11 mouse cellular contexts compared by ENCODE assay signal in genomic region chr8:108764403-108765194, GRCm38 (mm10).
DNase-seq lines count a peak whose midpoint lies in the region; ATAC-seq and TF ChIP-seq lines count a peak whose summit lies in the region.
"Had no signal": no experiment of that assay in that cellular context is flagged by ENCODE, and none has a peak within 500 bp of the region (broad histone marks: within the 10 kb centered on the region; RNA-seq: fewer than 3 reads in every experiment).

No protein-coding gene starts in this region.

- H3K4me1 ChIP-seq in hindbrain, embryonic 10.5 days (replicated peaks), result peaks cover 86% of the 10 kb centered on the region
- peaks cover 76% of the 10 kb centered on the region for H3K4me1 ChIP-seq in hindbrain, embryonic 13.5 days (replicated peaks)
- H3K4me1 ChIP-seq in embryonic facial prominence, embryonic 10.5 days, result peaks cover 90% of the 10 kb centered on the region
- H3K4me1 ChIP-seq in limb, embryonic 14.5 days (ENCODE audit: control insufficient read depth, insufficient read depth, low read length), result peaks cover 43% of the 10 kb centered on the region

- H3K27ac ChIP-seq in hindbrain, embryonic 10.5 days, result peak overlapping the region; percentile 40; the same call in 1 of the 2 replicates
- H3K27ac ChIP-seq in hindbrain, embryonic 13.5 days, result no peak overlapping the region
- peak overlapping the region; percentile 2; the same call in 1 of the 2 replicates for H3K27ac ChIP-seq in embryonic facial prominence, embryonic 10.5 days (replicated peaks)
- H3K27ac ChIP-seq in limb, embryonic 14.5 days (replicated peaks; ENCODE audit: low read depth, low read length), result 0 out of 2 replicates have a peak overlapping the region, but pooled peaks have one; percentile 4

- no peak for ATAC-seq in hindbrain, embryonic 13.5 days (ENCODE audit: low FRiP score)
- ATAC-seq in limb, embryonic 14.5 days (ENCODE audit: low FRiP score, low read depth), result no peak
- no peak for ATAC-seq in erythroblast, adult 5-6 weeks (replicated peaks; ENCODE audit: low FRiP score, poor library complexity, severe bottlenecking)

- WGBS in hindbrain, embryonic 10.5 days, result 82% methylated on average over 19 of the region's 19 CpGs
- WGBS in hindbrain, embryonic 13.5 days, result 81% methylated on average over 19 of the region's 19 CpGs
- WGBS in embryonic facial prominence, embryonic 10.5 days, result 61% methylated on average over 19 of the region's 19 CpGs
- WGBS in limb, embryonic 14.5 days, result 38% methylated on average over 19 of the region's 19 CpGs

- no peaks in the 10 kb centered on the region for H3K36me3 ChIP-seq in hindbrain, embryonic 10.5 days
- H3K36me3 ChIP-seq in hindbrain, embryonic 13.5 days, result no peaks in the 10 kb centered on the region
- H3K36me3 ChIP-seq in embryonic facial prominence, embryonic 10.5 days (replicated peaks), result no peaks in the 10 kb centered on the region
- H3K36me3 ChIP-seq in limb, embryonic 14.5 days (ENCODE audit: control insufficient read depth, insufficient read depth, low read length), result no peaks in the 10 kb centered on the region

- no peak for TF ChIP-seq POLR2A in limb, embryonic 14.5 days (IDR thresholded peaks at IDR 0.05; ENCODE audit: borderline replicate concordance, extremely low read depth, insufficient read depth, insufficient read length)

- no peak overlapping the region for H3K4me3 ChIP-seq in hindbrain, embryonic 10.5 days
- H3K4me3 ChIP-seq in hindbrain, embryonic 13.5 days, result no peak overlapping the region
- H3K4me3 ChIP-seq in embryonic facial prominence, embryonic 10.5 days, result no peak overlapping the region
- H3K4me3 ChIP-seq in limb, embryonic 14.5 days (replicated peaks; ENCODE audit: low read length), result no peak overlapping the region

- H3K9ac ChIP-seq in hindbrain, embryonic 13.5 days, result no peak overlapping the region; the same call in 1 of the 2 replicates
- no peak overlapping the region for H3K9ac ChIP-seq in limb, embryonic 14.5 days (ENCODE audit: low read depth, low read length, severe bottlenecking)

- no peaks in the 10 kb centered on the region for H3K27me3 ChIP-seq in hindbrain, embryonic 10.5 days (ENCODE audit: insufficient read depth, poor library complexity, severe bottlenecking)
- H3K27me3 ChIP-seq in hindbrain, embryonic 13.5 days, result 0 out of 2 replicates have a peak, but pooled peaks cover 3% of the 10 kb centered on the region
- H3K27me3 ChIP-seq in embryonic facial prominence, embryonic 10.5 days (replicated peaks; ENCODE audit: low read depth, poor library complexity, severe bottlenecking), result no peaks in the 10 kb centered on the region
- no peaks in the 10 kb centered on the region for H3K27me3 ChIP-seq in limb, embryonic 14.5 days (ENCODE audit: control insufficient read depth, insufficient read depth, low read length)

- H3K9me3 ChIP-seq in hindbrain, embryonic 10.5 days, result no peaks in the 10 kb centered on the region
- H3K9me3 ChIP-seq in hindbrain, embryonic 13.5 days, result no peaks in the 10 kb centered on the region
- H3K9me3 ChIP-seq in embryonic facial prominence, embryonic 10.5 days, result no peaks in the 10 kb centered on the region
- no peaks in the 10 kb centered on the region for H3K9me3 ChIP-seq in limb, embryonic 14.5 days (ENCODE audit: control insufficient read depth, low read length)

- DNase-seq in hindbrain, embryonic 10.5 days (ENCODE audit: low spot score), result no peak
- DNase-seq in 416B (ENCODE audit: low read depth), result peak; percentile 67
- DNase-seq in embryonic facial prominence, embryonic 10.5 days (ENCODE audit: low spot score), result no peak
- no peak for DNase-seq in limb, embryonic 14.5 days (ENCODE audit: low spot score)
- DNase-seq in frontal cortex, adult 2 months (ENCODE audit: extremely low spot score in 1 of 2, low spot score in 1 of 2), result no peak
- no peak for DNase-seq in urinary bladder, postnatal 4 days (ENCODE audit: low spot score in 2 of 2)
- DNase-seq: adrenal gland, postnatal 10 days; cerebellum, postnatal 36 days; thymus, postnatal 25 days had no signal

- H3K4me2 ChIP-seq in hindbrain, embryonic 13.5 days, result no peak overlapping the region
- H3K4me2 ChIP-seq in limb, embryonic 14.5 days (replicated peaks; ENCODE audit: low read depth, low read length, severe bottlenecking), result no peak overlapping the region
